Mouse (Mus musculus) layer of hippocampus, adult 9-11 months (tissue): Measurements from ENCODE around the gene Slc30a6.
A peak's percentile ranks its signal among the peaks of the same experiment; 100 is the strongest.

ENCODE experiments used
- DNase-seq: peaks from one replicate; pipeline ENCODE4 v3.0.0; 2022

Gene Slc30a6

DNA sequence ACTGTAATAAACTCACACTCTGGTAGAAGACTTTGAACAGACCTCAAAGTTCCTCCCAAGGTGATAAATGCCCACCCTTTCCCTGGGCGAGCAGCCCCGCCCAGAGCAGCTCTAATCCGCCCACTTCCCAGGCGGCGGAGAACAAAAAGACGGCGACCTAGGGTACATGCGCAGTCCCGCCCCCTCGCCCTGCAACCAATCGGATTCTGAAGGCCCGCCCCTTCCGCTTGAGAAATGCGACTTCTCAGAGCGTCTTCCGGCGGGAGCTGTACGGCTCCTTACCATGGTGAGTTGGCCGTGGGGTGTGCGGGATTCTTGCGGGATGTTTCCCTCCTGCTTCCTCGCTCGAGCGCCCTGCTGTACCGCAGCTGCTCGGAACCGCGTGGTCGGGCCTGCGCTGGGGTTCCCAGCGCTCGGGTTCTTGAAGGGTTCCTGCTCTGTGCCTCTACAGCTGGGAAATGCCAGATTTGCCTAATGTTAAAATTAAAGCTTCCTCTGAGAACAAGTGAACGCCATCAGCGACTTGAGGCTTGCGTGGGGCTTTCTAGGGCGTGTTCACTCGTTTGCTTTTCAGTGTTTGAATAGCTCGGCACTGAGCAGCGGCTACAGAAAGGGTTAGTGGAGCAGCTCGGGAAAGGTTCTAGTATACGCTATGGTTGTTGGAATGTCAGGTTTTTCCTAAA, at the start of gene Slc30a6:
Gene Slc30a6 (plus strand): TSS at position 226 of the 683 bp plus-strand sequence.
- peak; percentile 98 for DNase-seq

DNA sequence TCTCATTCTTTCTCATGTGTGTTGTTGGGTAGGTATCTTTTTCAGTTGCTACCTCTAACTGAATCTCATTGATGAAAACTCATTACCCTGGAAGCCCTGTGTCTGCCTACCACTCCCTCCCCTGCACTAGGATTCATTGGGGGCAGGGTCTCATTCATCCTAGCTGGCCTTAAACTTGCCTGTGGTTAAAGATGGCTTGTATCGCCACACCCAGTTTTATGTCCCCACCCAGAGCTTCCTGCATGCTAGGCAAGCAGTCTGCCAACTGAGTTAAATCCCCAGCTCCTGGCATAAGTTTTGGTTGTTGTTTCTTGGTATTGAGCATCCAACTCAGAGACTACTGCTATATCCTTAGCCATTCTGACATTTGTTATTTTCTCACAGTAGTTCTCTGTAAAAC, 31.8 kb upstream of the Slc30a6 start:
- no peak for DNase-seq

DNA sequence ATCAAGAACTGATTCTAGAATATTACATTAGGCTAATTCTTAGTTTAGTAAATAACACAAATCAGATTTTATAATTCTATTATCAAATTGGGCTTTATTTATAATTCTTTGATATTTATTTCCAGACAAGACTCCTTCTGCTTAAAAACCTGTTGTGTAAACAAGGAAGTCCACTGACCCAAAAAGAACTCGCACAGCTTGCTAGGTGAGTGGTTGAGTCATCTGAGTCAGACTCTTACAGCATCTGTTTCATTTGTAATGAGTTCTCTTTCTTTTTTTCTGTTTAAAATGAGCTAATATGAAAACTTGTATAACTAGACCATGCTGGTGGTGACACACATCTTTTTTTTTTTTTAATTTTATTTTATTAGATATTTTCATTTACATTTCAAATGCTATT, 18.5 kb upstream of the Slc30a6 start:
- DNase-seq: no peak

DNA sequence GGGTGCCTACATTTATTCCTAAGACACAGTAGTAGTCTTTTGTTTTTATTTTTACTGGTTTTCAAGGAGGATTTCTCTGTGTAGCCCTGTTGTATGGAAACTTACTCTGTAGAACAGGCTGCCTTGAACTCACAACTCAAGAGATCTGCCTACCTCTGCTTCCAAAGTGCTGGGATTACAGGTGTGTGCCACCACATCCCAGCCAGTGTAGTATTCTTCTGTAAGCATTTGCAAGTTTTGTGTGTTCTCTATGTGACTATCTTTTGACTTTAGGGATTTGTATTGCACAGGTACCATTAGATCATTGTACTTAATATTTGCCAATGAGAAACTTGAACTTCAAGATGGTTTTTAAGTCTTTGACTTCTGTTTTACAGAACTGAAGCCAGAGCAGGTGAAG, 8.8 kb upstream of the Slc30a6 start:
- no peak for DNase-seq

DNA sequence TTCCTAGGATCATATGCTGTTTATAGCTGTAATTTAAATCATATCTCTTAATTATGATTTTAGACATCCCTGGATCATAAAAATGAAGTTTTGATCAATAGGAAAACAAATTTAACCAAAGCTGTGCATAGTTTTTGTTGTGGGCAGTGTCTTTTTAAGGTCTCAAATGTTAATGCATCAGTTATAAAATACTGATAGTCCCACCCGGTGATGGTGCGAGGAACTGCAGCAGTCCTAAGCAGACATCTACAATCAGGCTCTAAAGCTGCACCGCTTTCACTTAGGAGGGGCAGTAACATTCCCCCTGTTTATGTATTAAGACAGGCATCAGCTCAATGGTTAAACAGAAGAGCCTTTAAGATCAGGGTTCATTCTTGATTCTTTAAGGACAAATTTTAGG, 5.6 kb upstream of the Slc30a6 start:
- no peak for DNase-seq

DNA sequence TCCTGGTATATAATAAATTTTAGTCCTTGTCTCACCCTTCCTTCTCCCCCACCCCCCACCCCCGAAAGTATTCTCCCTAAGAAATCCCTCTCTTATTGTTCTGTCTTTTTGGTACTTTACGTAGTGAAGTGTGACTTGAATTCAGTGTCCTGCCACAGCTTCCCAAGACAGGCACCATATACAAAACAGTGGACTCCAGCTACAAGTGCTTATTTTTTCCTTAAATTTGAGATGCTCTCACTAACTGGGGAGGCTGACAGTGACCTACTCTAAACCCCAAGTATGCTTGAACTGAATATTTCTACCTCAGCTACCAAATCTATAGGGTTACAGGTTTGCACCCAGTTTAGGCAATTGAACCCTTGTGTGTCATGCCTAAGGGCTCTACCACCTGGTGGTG, 1.0 kb upstream of the Slc30a6 start:
- DNase-seq: no peak

DNA sequence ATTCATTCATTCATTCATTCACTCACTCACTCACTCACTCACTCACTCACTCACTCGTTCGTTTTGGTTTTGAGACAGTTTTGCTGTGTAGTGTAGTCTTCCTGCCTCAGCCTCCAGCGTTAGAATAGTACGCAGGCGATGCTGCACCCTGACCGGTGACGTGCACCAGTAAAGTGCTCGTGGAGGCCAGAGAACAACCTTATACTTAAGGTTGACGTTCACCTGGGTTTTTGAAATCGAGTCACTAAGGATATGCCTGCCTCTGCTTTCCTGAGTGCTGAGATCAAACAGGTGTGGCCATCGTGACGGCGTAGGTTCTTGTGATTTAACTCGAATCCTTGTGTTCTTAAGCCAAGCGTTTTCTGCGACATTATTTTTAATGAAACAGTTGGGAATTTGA, 553 bp upstream of the Slc30a6 start:
- DNase-seq: no peak

DNA sequence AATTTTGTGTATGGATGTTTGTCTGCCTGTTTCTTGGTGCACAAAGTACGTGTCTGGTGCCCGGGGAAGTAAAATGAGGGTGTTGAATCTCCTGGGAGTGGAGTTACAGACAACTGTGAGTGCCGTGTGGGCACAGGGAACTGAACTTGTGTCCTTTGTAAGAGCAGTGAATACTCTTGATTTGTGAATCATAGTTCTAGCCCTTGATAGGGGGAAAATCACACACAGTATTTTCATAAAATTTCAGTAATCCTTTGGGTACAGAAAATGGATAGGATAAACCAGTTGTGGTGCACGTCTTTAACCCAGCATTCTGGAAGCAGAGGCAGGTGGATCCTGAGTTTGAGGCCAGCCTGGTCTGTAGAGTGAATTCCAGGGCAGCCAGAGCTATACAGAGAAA, 1.4 kb downstream of the Slc30a6 start:
- DNase-seq: no peak

DNA sequence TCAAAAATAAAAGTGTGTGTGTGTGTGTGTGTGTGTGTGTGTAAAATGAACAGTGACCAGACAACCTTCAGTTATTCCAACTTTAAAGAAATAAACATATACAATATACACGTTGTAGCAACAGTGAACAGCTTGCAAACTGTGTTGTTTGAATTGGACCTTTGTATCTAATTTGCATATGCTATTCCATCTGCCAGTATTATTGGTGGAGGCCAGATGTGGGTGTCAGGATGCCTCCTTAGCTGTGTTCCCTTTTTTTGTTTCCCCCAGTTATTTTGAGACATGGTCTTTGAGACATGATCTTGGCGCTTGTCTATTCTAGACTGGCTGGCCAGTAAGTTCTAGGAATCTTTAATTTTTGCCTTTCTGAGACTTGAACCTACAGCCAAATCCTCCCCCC, 1.8 kb downstream of the Slc30a6 start:
- no peak for DNase-seq

DNA sequence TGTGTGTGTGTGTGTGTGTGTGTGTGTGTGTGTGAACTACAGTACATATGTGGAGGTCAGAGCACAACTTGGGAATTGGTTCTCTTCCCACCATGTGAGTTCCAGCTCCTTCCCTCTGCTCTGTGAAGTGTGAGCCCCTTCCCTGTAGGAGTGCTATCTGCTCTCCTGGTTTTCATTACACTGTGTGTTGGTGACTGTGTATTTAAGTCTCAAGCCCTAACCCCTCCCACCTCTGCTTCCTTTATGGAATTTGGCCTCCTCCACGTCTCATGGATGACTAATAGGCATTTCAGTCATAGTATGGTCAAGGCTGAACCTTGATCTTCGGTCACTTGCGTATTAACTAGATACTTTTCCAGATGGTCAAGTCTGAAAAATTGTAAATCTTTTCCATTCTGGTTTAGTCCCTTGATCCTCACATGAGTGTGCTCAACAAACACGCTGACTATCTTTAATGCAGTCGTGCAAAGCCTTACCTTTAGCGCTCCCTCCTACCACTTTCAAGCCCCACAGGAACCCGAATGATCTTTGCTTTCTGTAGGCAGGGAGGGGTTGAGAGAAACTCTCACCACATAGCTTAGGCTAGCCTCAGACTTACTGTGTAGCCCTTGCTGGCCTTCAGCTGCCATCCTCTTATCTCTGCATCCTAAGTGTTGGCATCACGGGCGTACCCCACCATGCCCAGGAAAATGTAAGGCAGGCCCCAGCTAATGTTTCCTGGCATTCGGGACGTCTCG, 7.2 kb downstream of the Slc30a6 start:
- DNase-seq: no peak

DNA sequence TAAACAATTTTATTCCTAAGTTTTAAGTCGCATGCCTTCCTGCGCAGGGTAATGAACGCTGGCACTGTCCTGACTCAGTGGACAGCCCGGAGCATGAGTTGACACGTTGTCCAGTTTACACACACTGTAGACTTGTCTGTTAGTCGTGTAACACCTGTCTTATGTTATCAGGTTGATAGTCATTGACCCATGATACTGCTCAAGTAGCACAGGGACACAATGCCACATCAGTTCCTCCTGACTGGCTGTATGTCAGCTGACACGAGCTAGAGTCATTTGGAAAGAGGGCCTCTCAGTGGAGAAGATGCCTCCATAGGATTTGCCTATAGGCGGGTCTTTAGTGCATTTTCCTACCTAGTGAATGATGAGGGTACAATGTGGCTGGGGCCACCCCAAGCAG, 11.1 kb downstream of the Slc30a6 start:
- DNase-seq: no peak

DNA sequence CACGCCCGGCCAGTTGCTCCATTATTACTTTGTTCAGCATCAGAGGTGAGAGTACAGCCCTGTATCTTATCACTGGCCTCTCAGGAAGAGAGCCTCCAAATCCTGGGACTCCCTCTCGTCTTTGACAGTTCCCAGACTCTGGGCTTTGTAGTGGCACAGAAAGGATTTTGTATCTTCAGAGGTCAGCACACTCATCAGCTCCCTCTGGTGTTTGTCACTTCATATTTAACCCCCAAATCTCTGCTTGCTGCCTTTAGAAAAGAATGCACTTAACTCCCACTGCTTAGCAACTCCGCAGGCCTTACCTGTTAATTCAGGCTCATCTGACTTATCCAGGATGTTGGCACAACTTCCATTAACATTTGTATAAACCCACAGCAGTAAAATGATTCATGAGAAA, 14.3 kb downstream of the Slc30a6 start:
- DNase-seq: no peak

DNA sequence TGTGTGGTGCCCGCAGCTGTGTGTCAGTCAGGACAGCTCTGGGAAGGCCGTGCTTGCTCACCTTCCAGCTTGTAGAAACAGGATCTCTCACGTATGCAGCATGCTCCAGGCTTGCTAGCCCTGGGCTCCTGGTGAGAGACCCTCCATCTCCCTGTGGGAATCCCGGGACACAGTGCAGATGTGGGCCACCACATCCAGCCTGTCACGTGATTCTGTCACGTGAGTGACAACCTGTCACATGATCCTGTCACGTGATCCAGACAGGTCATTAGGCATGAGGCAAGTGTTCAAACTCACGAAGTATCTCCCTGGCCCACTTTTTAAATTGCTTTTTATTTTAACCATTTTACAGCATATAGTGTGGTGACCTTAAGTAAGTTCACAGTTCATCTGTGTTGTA, 17.9 kb downstream of the Slc30a6 start:
- DNase-seq: no peak

DNA sequence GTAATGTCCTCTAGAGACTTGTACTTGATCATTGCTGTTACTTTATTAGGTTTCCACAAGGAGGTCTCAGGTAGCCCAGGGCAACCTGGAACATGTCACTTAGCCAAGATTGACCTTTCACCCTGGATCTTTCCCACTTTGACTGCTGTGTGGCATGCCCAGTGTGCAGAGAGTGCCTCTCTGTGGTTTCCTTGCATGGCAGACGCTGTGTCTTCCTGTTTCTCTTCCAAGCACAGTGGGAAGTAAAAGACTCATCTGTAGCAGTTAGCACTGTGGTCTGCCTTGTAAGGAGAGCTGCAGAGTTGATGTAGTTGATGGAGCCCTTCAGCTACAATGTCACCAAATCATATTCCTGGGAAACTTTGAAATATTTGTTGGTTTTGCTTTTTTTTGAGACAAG, 19.3 kb downstream of the Slc30a6 start:
- DNase-seq: no peak

DNA sequence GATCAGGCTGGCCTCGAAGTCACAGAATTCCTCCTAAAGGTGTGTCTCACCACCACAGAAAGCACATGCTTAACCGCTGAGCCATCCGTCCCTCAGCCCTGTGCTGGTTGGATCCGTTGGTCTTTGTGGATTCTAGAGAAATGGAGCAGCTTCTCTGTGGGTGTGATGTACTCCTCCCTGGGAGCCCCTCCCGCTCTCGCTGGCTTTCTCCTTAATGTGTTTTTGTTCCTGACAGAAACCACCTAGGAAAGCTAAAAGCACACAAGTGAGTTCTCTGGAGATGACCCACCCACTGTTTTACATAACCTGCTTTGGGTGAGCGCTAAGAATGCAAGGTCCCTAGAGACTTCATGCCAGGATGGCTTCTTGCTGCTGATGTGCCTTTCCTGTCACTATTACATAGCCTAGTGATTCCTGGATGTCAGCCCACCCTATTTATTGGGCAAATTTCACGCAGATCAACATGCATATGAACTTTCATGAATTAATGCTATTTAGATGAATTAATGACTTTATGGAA, 21.5 kb downstream of the Slc30a6 start:
- peak; percentile 40 for DNase-seq

DNA sequence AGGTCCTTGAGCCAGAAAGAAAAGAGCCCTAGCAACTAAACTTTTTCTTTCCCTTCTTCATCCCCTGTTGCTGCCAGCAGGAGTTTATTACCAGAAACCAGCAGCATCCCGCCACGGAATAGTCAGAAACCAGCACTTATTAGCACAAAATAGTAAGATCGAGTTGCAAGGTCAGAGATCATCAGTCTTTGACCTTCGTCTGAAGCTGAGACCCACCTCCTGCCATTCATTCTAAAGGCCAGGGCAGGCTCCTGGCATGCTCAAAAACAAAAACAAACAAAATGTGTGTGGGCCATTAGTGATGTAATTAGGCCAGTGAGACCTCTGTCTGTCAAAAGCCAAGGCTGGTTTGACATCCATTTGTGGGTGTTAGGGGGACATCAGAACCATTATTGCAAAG, 22.8 kb downstream of the Slc30a6 start:
- no peak for DNase-seq

DNA sequence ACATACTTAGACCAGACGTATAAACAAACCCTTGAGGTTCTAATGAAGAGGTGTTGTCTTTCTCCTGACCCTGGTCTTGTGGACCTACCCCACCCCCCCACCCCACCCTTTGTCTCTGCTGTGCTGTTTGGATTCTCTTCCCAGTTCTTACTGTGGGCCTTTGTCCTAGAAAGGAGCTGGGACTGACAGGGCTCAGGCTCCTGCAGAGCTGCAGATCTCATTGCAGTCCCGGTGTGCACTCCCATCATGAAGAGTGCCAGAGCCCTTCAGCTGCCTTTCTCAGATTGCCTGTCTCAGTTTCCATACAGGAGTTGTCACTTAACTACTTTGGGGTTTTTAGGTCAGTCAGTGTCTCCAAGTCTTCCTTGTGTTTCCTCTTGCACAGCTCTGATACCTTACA, 25.2 kb downstream of the Slc30a6 start:
- no peak for DNase-seq

DNA sequence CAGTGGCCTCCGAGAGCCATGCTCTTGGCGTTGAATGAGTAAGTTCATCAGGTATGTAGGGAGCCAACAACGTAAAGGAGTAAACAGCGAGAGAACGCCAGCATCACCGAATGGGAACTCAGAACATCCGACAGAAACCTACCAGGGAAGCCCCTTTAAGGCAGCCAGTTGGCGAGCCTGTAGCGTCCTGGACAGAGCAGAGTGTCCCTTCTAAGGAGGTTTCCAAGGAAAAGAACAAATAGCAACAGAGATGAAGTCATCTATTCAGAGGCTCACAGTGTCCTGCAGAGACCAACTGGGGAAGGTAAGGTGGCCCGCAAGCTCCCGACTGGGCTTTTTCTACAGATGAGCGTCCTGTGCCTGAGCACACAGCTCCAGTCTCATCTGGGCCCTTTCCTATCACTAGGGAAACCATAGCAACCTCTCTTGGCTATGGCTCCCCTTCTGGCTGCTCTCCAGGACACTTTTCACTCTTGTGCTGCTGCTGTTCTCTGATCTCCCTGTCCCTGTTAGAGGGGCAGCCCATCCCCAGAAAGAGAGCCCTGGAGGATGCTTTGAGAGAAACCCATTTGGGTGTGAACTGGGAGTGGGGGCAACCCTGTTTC, 29.1 kb downstream of the Slc30a6 start:
- DNase-seq: peak; percentile 26

DNA sequence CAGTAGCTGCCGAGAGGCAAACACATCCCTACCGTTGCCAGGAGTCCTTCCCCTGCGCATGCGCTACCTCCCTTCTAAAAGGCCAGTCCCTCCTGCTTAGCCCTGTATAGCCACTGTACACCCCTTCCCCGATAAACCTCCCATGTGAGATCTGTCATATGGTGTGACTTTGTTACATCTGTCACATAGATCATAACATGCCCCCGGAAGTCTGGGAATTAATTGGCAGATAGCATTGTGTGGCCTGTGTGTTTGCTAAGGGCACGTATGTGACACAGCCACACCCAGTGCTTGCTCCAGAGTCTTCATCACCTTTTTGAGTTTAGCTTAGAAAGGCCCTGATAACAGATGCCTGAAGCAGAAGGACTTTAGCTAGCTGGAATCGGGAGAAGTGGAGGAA, 34.7 kb downstream of the Slc30a6 start:
- no peak for DNase-seq

DNA sequence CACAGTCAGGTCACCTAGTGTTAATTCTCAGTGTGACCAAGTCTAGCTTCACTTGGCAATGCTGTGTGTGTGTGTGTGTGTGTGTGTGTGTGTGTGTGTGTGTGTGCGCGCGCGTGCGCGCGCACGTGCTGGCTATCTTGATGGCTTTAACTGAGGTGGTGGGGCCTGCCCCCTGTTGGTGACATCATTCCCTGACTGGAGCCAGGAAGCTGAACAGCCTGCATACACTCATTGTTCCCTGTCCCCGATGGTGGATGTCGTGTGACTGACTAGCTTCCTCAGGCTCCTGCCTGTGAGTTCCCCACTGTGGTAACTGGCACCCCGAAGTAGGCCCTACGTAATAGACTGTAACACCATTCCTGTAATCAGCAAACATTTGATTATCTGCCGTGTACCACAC, 36.1 kb downstream of the Slc30a6 start:
- DNase-seq: peak; percentile 17

DNA sequence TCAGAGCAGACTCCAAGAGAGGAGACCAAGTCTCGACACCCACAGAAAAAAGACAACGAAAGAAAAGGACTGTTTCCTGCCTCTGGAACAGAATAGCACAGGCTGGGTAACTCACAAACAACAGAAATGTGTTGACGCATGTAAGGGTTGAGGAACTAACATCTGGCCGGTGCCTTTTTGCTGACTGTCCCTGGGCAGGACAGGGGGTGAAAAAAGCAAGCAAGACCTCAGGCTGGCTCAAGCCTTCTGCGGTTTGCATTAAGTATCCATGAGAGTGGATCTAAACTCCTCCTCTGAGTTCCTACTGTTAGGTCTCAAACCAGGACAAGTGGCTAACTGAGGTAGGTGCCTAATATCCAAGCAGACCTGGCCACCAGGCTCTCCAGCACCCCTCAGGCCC, 37.2 kb downstream of the Slc30a6 start:
- no peak for DNase-seq

DNA sequence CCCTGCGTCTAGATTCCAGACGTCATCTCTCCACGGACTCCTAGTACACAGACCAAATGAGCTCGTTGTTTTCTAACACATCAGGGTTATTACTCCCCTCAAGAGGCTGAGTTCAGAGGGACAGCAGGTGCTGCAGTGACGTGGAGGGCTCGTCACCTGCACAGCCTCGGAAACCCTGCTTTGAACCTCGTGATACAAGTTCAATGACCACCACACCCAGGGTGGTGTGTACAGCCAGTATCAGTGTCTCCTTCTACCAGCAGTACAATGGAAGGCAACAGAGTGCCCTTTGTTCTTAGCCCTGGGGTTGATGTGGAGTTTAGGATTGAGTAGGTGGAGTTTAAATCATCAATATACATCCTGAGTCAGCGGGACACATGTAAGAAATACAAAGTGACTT, 42.4 kb downstream of the Slc30a6 start:
- no peak for DNase-seq

DNA sequence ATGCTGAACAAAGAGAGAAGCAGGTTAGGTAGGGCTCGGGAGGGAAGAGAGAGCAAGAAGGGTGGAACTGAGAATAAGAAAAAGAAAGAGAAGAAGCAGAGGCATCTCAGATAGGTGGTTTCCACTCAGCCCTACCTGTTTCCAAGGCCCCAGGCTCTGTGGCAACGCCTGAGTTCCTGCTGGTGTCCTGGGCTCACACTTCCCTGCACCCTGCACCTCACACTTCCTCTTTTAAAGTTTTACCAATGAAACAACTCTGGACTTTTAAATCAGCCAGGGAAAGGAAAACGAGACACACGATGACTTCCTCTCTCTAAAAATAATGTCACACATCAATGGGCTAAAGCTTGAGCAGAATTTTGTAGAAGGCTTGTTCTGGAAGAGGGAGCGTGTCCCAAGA, 45.1 kb downstream of the Slc30a6 start:
- DNase-seq: no peak

DNA sequence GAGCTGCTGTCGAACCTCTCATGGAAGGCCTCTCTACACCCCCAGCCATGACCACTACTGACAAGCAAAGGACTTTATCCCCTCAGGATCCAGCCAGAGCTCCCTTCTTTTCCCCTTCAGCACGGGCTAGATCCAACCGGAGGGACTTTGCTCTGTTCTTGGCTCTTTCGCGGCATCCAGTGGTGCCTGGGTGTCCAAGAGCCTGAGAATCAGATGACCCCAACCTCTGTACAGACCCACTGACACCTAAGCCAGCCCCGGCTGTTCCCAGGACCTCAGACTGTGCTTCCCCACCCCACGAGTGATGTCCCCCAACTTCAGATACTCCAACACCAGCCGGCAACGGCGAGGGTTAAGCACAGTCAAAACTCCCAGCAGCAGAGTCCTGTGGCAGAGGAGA, 54.4 kb downstream of the Slc30a6 start:
- DNase-seq: no peak
